Mouse (Mus musculus) gastrocnemius, postnatal 4 days (tissue): ENCODE data around the gene Ywhab. TPM values are rescaled to one million over a fixed set of nuclear protein-coding genes. Genes with fewer than 3 reads are reported as not detected.

Experiments
- DNase-seq, 2 experiments: peaks; one replicate each; pipeline ENCODE4 v3.0.0; 2021 to 2022; ENCODE audit warnings: low spot score in 2 of 2, mixed read lengths in 2 of 2
- total RNA-seq, 2 experiments: library from RNA; stranded (reverse); gene quantifications; 2 replicates each; pipeline ENCODE4 v1.2.3; 2021

Ywhab gene
- total RNA-seq, 2 experiments from 2014 or later: 129 to 132 TPM

DNA sequence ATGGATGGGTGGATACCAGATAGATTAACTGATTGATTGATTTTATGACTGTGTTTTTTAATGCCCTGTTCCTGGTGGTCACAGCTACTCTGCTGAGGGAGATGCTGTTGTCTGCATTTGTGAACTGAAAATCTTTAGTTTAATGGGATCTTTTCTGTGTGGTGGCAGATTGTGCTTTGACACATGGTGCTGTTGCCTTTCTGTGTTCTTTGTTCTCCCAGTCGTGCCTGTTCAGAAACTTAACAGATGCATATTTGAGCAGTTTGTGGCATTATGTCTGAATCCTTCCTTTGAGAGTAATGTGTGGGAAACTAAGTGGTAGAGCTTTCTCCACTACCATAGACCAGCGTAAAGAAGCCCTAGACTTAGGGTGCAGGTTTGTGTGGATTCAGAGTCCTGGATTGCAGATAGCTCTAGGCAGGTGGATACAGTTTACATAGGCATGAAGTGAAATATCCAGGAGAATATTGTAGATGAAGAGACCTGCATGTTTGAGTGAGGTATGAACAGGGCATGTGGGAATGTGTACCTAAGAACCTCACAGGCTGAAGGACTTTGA lies 13.3 kb downstream of the Ywhab start:
- no peak for DNase-seq

DNA sequence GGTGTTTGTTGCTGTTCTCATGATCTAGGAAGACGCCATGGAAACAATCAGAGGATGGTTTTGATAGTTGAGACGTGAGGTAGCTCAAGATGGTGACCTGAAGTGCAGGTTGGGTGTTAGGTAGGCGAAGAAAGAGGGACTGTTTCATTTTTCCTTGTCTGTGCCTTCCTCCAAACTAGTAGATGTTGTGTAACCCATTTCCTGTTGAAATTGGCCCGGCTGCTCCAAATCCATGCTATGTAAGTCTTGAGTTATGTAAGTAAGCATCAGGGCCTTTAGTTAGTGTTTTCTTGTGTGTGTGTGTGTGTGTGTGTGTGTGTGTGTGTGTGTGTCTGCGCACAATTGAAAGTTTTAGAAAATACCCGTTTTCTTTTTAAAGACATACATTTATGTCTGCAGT lies 14.5 kb downstream of the Ywhab start:
- DNase-seq: no peak

DNA sequence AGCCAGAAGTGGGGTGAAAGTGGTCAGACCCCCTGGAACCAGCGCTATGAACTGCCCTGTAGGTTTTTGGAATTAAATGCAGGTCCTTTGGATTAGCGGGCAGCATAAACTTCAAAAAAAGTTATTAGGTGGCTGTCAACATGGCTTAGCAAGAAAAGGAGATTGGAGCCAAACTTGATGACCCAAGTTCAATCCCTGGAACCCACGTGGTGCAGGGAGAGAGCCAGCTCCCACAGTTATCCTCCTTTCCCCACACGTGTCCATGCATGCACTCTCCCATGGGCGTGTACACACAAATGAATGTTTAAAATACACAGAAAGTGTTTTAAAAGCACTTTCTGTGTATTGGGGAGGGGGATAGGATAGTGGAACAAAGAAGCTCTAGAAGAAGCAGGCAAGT lies 15.7 kb downstream of the Ywhab start:
- DNase-seq: no peak

GRCm38 (mm10) chr2:164010944-164011343 lies 16.2 kb downstream of the Ywhab start:
- no peak for DNase-seq

GRCm38 (mm10) chr2:164015304-164015703 lies 20.5 kb downstream of the Ywhab start:
- no peak for DNase-seq

DNA sequence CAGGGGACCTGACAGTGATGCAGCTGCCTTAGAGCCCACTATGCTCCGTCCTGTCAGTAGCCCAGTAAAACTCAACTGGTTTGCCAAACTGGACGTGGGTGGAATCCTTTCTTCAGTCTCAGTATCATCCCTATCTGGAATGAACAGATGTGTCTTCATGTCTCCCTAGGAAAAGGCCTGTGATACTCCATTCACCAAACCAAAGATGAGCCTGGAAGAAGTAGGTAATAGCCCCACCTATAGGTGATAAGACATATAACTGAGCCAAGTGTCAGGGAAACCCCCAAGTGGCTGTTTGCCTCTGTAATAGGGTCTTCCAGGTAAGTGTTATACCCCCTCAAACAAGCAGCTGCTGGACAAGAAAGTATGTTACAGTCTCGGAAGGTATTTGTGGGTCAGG lies 24.1 kb downstream of the Ywhab start:
- no peak for DNase-seq

GRCm38 (mm10) chr2:164019943-164020342 lies 25.2 kb downstream of the Ywhab start:
- no peak for DNase-seq

DNA sequence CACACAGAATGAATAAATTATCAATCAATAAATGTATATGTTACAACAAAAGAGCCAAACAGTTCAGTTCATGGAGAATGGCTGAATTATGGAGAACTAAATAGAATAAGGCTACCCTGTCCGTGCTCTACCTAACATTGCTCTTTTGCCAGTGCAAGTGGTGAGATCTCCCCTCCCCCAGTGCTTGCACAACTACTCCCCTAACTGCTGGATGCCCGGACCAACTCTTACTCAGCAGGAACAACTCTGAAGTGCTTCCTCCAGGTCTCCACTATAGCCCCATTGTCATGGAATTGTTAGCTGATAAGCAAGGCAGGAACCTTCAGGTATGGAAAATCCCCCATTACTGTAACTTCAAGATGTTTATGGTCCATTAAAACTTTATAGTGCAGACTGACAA lies 27.3 kb downstream of the Ywhab start:
- DNase-seq: no peak

DNA sequence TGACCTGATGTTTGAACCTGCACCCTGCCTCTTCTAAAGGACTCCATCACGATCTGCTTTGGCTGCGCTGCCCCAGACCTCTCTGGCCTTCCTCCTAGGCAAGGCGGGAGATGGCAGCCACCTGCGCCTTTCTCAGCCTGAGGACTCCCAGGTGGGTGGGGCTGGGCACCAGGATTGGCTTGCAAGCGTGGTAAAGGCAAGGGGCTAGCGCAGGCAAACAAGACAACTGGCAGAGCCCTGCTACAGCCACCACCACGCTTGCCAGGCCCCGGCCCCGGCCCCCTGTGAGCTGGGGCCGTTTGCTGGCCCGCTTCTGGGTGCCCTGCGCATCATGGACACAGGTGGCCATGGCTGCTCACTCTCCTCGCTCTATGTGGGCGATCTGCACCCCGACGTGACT lies 30.4 kb downstream of the Ywhab start, which contains the start of gene Pabpc1l:
Gene Pabpc1l, plus strand, starts transcription at position 301 of the 400 bp plus-strand sequence.
- DNase-seq: no peak

GRCm38 (mm10) chr2:164031147-164031546 lies 36.4 kb downstream of the Ywhab start:
- no peak for DNase-seq

DNA sequence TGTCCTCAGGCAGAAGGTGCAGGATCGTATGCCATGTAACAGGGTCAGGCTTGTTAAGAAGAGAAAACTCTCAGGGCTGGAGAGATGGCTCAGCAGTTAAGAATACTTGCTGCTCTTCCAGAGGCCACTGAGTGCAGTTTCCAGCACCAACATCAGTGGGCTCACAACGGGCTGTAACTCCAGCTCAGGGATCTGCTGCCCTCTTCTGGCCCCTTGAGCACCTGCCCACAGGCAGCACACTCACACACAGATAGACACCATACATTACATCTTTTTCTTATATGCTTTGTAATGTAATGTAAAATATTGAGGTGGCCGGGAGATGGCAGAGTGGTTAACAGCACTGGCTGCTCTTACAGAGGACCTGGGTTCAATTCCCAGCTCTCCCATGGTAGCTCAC lies 38.2 kb downstream of the Ywhab start:
- DNase-seq: no peak

GRCm38 (mm10) chr2:164036520-164037019 lies 41.8 kb downstream of the Ywhab start:
- peak in 1 of 2 experiments; percentile 67 for DNase-seq

DNA sequence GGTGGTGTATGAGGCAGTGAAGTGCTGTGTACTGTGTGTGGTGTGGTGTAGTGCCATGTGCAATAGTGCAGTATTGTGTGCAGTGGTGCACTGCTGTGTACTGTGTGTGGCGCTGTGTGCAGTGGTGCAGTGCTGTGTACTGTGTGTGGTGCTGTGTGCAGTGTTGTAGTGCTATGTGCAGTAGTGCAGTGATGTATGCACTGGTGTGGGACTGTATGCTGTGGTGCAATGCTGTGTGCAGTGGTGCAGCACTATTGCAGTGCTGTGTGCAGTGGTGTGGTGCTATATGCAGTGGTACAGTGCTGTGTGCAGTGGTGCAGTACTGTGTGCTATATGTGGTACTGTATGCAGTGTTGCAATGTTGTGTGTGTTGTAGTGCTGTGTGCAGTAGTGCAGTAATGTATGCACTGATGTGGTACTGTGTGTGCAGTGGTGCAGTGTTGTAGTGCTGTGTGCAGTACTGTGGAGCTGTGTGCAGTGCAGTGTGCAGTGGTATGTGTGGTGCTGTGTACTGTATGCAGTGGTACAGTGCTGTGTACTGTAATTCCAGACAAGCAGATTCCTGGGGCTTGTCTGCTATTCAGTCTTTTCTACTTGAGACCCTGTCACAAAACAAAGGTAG lies 43.8 kb downstream of the Ywhab start:
- DNase-seq: no peak

DNA sequence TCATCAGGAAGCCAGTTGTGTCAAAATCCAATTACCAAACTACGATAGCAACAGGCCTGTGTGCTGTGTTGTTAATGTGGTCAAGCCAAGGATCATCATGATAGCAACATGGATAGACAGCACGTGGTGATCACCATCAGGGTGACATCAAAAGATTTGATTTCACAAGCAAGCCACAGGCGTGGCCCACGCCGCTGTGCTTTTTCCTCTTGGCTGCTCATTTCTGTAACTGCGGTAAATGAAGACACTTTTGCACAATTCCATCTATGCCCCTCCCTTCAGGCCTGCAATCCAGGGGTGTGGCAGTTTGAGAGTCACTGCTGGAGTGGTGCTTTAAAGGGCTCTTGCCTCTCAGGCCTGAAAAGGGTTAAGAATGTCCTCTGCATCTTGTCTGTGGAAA lies 46.2 kb downstream of the Ywhab start:
- no peak for DNase-seq

DNA sequence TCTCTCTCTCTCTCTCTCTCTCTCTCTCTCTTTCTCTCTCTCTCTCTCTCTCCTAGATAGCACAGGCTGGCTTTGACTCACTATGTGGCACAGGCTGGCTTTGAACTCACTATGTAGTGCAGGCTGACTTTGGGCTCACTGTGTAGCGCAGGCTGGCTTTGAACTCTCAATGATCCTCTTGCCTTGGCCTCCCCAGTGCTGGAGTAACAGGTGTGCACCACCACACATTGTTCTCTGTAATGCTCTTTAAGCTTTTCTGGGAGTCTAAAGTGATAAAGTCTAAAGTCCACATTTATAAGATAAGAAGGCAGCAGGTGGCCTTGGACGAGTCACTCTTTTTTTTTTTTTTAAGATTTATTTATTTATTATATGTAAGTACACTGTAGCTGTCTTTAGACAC lies 46.8 kb downstream of the Ywhab start:
- DNase-seq: no peak

DNA sequence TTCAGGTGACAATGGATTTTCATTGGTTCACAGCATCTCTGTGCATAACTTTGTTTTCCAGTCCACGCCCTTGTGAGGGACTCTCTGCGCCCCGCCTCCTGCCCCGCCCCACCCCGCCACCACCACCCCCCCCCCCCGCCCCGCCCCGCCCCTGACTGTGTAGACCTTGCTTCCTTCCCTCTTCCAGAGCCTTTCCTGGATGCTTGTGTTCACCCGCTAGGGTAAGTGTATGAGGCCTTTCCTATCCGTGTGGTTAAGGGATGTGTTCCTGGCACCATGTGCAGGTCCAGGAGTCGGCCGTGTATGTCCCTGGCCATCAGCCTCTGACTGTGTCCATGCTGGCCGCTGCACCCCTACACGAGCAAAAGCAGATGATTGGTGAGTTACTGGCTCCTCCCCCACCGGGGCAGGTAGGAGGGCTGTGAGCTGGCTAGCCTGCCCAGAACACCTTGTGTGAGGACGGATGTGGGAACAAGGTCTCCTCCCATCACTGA lies 52.5 kb downstream of the Ywhab start:
- DNase-seq: no peak

DNA sequence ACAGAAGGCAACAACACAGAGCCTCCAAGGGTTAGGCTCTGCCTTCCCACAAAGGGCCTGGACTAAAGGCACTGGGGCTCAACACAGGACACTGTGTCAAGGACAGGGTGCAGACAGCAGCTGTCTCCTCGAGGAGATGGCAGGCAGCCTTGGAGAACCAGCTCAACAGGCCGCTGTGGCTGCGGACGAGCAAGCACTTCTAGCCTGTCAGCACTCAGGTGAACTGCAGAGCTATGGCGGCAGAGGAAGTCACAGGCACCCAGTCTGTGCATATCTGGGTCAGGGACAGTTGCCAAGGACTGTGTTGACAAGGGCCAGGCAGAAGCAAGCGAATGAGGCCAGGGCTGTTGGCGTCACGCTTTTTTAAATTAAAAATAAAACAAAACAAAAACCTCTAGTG lies 59.0 kb downstream of the Ywhab start:
- no peak for DNase-seq

- DNase-seq: no peak
These were observed 59.9 kb downstream of the Ywhab start for GRCm38 (mm10) chr2:164054671-164055070.

- DNase-seq: no peak
These were observed 65.0 kb downstream of the Ywhab start for GRCm38 (mm10) chr2:164059634-164060235.
